Mouse (Mus musculus) forebrain, embryonic 14.5 days (tissue): ENCODE data around the gene Myl12a. TPM values are rescaled to one million over a fixed set of nuclear protein-coding genes. Genes with fewer than 3 reads are reported as not detected.

Source experiments
- ATAC-seq: fragments of 200-750 bp; cut with Nextera tagmentation; 2 replicates; pipeline ENCODE4 v1.8.0; 2017; ENCODE audit warnings: mild to moderate bottlenecking, moderate library complexity
- DNase-seq: peaks from one replicate; pipeline ENCODE4 v3.0.0-alpha.2; 2015; ENCODE audit warnings: low spot score
- H3K27ac ChIP-seq: fragments of 300-500 bp; sonication (generic); 2 replicates; pipeline ENCODE4 v1.5.1; 2014; ENCODE audit warnings: low read depth, mild to moderate bottlenecking, control low read depth, low read length, moderate library complexity
- H3K27me3 ChIP-seq: fragments of 300-500 bp; sonication (generic); replicated peaks from 2 replicates; pipeline ENCODE4 v1.6.1; 2014; ENCODE audit warnings: low read length, control low read depth, mixed read lengths; ENCODE audit not compliant: control insufficient read depth, insufficient read depth
- H3K36me3 ChIP-seq: fragments of 300-500 bp; sonication (generic); 2 replicates; pipeline ENCODE4 v1.6.1; 2014; ENCODE audit warnings: low read length, control low read depth; ENCODE audit not compliant: control insufficient read depth, insufficient read depth
- H3K4me1 ChIP-seq: fragments of 300-500 bp; sonication (generic); 2 replicates; pipeline ENCODE4 v1.6.1; 2014; ENCODE audit warnings: antibody characterized with exemption, low read length, control low read depth; ENCODE audit not compliant: control insufficient read depth, insufficient read depth
- H3K4me2 ChIP-seq: fragments of 300-500 bp; sonication (generic); 2 replicates; pipeline ENCODE4 v1.6.1; 2014; ENCODE audit warnings: mild to moderate bottlenecking, control low read depth, low read length
- H3K4me3 ChIP-seq: fragments of 300-500 bp; sonication (generic); 2 replicates; pipeline ENCODE4 v1.5.1; 2014; ENCODE audit warnings: low read depth, low read length, control low read depth
- H3K9ac ChIP-seq: fragments of 300-500 bp; sonication (generic); 2 replicates; pipeline ENCODE4 v1.6.1; 2014; ENCODE audit warnings: mild to moderate bottlenecking, low read length, control low read depth, moderate library complexity
- H3K9me3 ChIP-seq: fragments of 300-500 bp; sonication (generic); replicated peaks from 2 replicates; pipeline ENCODE4 v1.6.1; 2016; ENCODE audit warnings: low read length, control low read depth, mixed read lengths; ENCODE audit not compliant: control insufficient read depth
- WGBS: fragments of 180-500 bp; shearing (Covaris S2); extraction: QIAGEN DNeasy Blood & Tissue Kit; methylation state at CpG from one replicate; pipeline ENCODE4 v1.1.7; 2014; 5-methylcytosine and 5-hydroxymethylcytosine counted together
- polyA plus RNA-seq: library from polyadenylated mRNA; unstranded; fragments of >200 nt; fragmentation: Nextera tagmentation; extraction: Ambion mirVana; gene quantifications from 2 replicates; pipeline ENCODE4 v1.2.1, GENCODE M21; 2014

Myl12a gene
- polyA plus RNA-seq, 1 experiment from 2014 or later = 158 TPM

DNA sequence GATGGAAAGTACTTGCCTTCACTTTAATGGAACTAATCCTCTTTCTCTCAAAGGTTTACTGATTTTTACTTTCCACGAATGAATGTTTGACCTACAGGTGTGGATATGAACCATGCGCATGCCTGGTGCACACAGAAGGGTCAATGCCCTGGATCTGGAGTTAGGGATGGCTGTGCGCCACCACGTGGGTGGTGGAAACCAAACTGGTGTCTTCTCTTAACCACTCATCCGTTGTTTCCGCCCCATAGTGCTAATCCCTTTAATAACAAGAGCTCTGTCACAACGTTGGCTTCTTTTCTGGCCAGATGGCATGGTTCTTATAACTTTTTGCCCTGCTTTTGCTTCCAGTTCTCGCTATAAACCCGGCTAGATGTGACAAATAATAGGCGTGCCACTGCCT lies 51.4 kb downstream of the Myl12a start:
- ATAC-seq (no peak), DNase-seq (no peak)
- no peaks in the 10 kb centered on the region for H3K9me3 ChIP-seq
- H3K4me2 ChIP-seq = no peak overlapping the region
- no peaks in the 10 kb centered on the region for H3K36me3 ChIP-seq
- H3K27ac ChIP-seq = no peak overlapping the region
- H3K9ac ChIP-seq = no peak overlapping the region
- no peaks in the 10 kb centered on the region for H3K27me3 ChIP-seq
- no peak overlapping the region for H3K4me3 ChIP-seq
- WGBS = 74% methylated on average over 10 of the region's 10 CpGs
- H3K4me1 ChIP-seq = no peaks in the 10 kb centered on the region

DNA sequence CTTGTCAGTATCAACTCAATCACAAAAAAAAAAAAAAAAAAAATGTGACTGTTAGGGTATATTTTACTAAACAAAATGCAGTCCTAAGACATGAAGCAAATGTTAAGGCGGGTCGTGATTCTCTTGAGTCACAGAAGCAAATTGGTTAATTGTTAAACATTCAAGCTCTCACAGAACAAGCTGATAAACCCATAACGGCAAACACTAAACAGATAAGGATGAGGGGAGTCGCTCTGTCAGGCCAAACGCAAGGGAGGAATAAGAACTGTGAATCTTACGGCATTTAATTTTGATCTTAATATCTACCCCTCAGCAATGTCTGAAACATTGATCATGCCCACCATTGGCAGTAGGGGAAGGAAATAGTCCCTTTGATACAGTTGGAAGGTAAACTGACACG lies 53.5 kb downstream of the Myl12a start:
- no peak for DNase-seq
- no peak overlapping the region for H3K9ac ChIP-seq
- H3K9me3 ChIP-seq = no peaks in the 10 kb centered on the region
- no peak overlapping the region for H3K4me3 ChIP-seq
- ATAC-seq = no peak
- H3K4me2 ChIP-seq = no peak overlapping the region
- H3K27ac ChIP-seq = no peak overlapping the region
- WGBS = 85% methylated on average over 7 of the region's 7 CpGs
- H3K27me3 ChIP-seq = no peaks in the 10 kb centered on the region
- no peaks in the 10 kb centered on the region for H3K36me3 ChIP-seq
- no peaks in the 10 kb centered on the region for H3K4me1 ChIP-seq

DNA sequence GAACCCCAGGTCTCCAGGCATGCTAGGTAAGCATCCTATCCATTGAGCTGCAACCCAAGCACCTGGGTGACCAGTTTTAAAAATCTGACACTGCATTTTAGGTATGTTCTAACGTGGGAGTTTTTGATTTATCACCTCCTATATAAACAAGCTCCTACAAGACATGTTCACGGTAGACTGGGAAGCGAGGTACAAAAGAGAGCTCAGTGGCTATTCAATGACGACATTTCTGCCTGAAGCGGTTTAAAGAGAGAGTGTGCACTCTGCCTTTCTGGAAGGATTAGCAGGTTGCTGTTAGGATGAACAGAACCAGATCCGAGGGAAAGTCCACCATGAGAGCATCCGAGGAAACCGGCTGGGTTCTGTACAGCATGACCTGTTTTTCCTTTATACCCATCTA lies 54.0 kb downstream of the Myl12a start:
- H3K4me3 ChIP-seq = no peak overlapping the region
- ATAC-seq (no peak), DNase-seq (peak; percentile 6)
- H3K4me2 ChIP-seq = no peak overlapping the region
- no peaks in the 10 kb centered on the region for H3K36me3 ChIP-seq
- no peak overlapping the region for H3K9ac ChIP-seq
- H3K27me3 ChIP-seq = no peaks in the 10 kb centered on the region
- no peaks in the 10 kb centered on the region for H3K9me3 ChIP-seq
- WGBS = 22% methylated on average over 8 of the region's 8 CpGs
- H3K27ac ChIP-seq = no peak overlapping the region
- no peaks in the 10 kb centered on the region for H3K4me1 ChIP-seq

DNA sequence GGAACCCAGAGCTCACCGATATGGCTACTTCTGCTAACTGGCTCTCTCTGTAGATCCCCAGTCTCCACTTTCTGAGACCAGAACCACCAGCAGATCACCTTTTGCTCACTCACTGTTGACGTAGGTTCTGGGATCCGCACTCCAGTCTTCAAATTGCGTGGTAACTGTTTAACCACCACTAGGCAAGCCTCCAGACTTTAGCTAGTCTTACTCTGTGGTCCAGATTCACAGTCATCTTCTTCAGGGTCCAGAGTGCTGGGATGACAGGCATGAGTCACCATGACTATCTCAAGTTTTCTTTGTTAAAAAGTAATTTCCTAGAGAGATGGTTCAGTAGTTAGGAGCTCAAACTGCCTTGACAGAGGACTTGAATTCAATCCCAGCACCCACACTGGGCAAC lies 58.9 kb downstream of the Myl12a start:
- ATAC-seq (no peak), DNase-seq (no peak)
- no peak overlapping the region for H3K9ac ChIP-seq
- no peak overlapping the region for H3K27ac ChIP-seq
- H3K27me3 ChIP-seq = no peaks in the 10 kb centered on the region
- H3K36me3 ChIP-seq = no peaks in the 10 kb centered on the region
- H3K9me3 ChIP-seq = no peaks in the 10 kb centered on the region
- no peaks in the 10 kb centered on the region for H3K4me1 ChIP-seq
- no peak overlapping the region for H3K4me2 ChIP-seq
- no peak overlapping the region for H3K4me3 ChIP-seq
- 92% methylated on average over 4 of the region's 4 CpGs for WGBS

Other genes starting within 250 kb of the Myl12a start
- 12.9 and 13.6 TPM in 2 replicates for gene Tgif1, start 149.3 kb downstream of the Myl12a start, polyA plus RNA-seq
- 0.82 and 1.0 TPM in 2 replicates for gene Myom1, start 245 bp downstream of the Myl12a start, polyA plus RNA-seq
- 29.8 and 36.7 TPM in 2 replicates for gene Lpin2, start 179.7 kb upstream of the Myl12a start, polyA plus RNA-seq